Mouse (Mus musculus) MEL (cell line): ENCODE measurements at regions not wholly inside any gene's neighbourhood (a gene's known extent, or its start where the extent isn't known, plus 50 kb on each side); places are given as distances from the start of the nearest gene placed in this dataset.
"Not testable (repeated sequence)": the region's sequence is repeated elsewhere in the genome, so short reads cannot be mapped to it uniquely, and the experiment has no call there.

Source experiments
- DNase-seq: peaks from one replicate; pipeline ENCODE4 v3.0.0; 2011; ENCODE audit warnings: low read depth, low spot score
- H3K27ac ChIP-seq: 2 replicates; pipeline ENCODE4 v1.5.1; 2012; ENCODE audit warnings: low read depth, mild to moderate bottlenecking, control low read depth, low read length, moderate library complexity; ENCODE audit not compliant: control insufficient read depth
- H3K27me3 ChIP-seq, 2 experiments: fragments of 150-350 bp in 1 of 2; sonication (generic) in 1 of 2; 2 replicates each; pipeline ENCODE4 v1.6.1; 2012; ENCODE audit warnings: low read length in 2 of 2, mild to moderate bottlenecking in 2 of 2, improper control_type of control experiment in 1 of 2, moderate library complexity in 1 of 2; ENCODE audit not compliant: insufficient read depth in 2 of 2, control insufficient read depth in 1 of 2
- H3K36me3 ChIP-seq, 2 experiments: 2 replicates each; pipeline ENCODE4 v1.6.1; 2012 to 2014; ENCODE audit warnings: low read length in 2 of 2, improper control_type of control experiment in 1 of 2, inconsistent platforms in 1 of 2, mild to moderate bottlenecking in 1 of 2; ENCODE audit not compliant: insufficient read depth in 2 of 2, control insufficient read depth in 1 of 2
- H3K4me1 ChIP-seq, 2 experiments: fragments of 150-350 bp in 1 of 2; sonication (generic) in 1 of 2; 2 replicates each; pipeline ENCODE4 v1.6.1; 2012; ENCODE audit warnings: low read length in 2 of 2, improper control_type of control experiment in 1 of 2, mild to moderate bottlenecking in 1 of 2; ENCODE audit not compliant: insufficient read depth in 2 of 2, control insufficient read depth in 1 of 2
- H3K4me3 ChIP-seq, 2 experiments: fragments of 150-350 bp in 1 of 2; sonication (generic) in 1 of 2; 2 replicates each; pipeline ENCODE4 v1.5.1; 2012; ENCODE audit warnings: low read depth in 2 of 2, low read length in 2 of 2, mild to moderate bottlenecking in 2 of 2, moderate library complexity in 2 of 2, control low read depth in 1 of 2, improper control_type of control experiment in 1 of 2; ENCODE audit not compliant: control insufficient read depth in 1 of 2, insufficient read depth in 1 of 2
- H3K79me2 ChIP-seq: 2 replicates; pipeline ENCODE4 v1.6.1; 2012; ENCODE audit warnings: mild to moderate bottlenecking, low read length, moderate library complexity; ENCODE audit not compliant: control insufficient read depth, poor library complexity, insufficient read depth
- H3K9ac ChIP-seq: 2 replicates; pipeline ENCODE4 v1.6.1; 2012; ENCODE audit warnings: low read depth, mild to moderate bottlenecking, control low read depth, low read length, moderate library complexity; ENCODE audit not compliant: control insufficient read depth, poor library complexity, severe bottlenecking
- H3K9me3 ChIP-seq: fragments of 150-350 bp; sonication (generic); replicated peaks from 2 replicates; pipeline ENCODE4 v1.6.1; 2012; ENCODE audit warnings: mild to moderate bottlenecking, low read length, improper control_type of control experiment, moderate library complexity; ENCODE audit not compliant: insufficient read depth
- BHLHE40 ChIP-seq: IDR thresholded peaks from 2 replicates; pipeline ENCODE4 v1.6.1; 2012; ENCODE audit warnings: low read depth, mild to moderate bottlenecking, inconsistent platforms, low read length, improper control_type of control experiment, borderline replicate concordance
- CHD1 ChIP-seq: IDR thresholded peaks from 2 replicates; pipeline ENCODE4 v1.6.1; 2012; ENCODE audit warnings: low read depth, mild to moderate bottlenecking, inconsistent platforms, low read length, improper control_type of control experiment
- CTCF ChIP-seq, 3 experiments: IDR thresholded peaks in 2 of 3; conservative IDR thresholded peaks in 1 of 3; 2 replicates each; pipeline ENCODE4 v1.5.1; 2011 to 2012; ENCODE audit warnings: low read length in 3 of 3, low read depth in 2 of 3, mild to moderate bottlenecking in 2 of 3, improper control_type of control experiment in 1 of 3, inconsistent platforms in 1 of 3, mixed read lengths in 1 of 3, moderate library complexity in 1 of 3; ENCODE audit not compliant: control insufficient read depth in 1 of 3, insufficient read depth in 1 of 3, poor library complexity in 1 of 3, severe bottlenecking in 1 of 3
- ELF1 ChIP-seq: IDR thresholded peaks from 2 replicates; pipeline ENCODE4 v1.6.1; 2014; ENCODE audit warnings: low read depth, mild to moderate bottlenecking, inconsistent platforms, low read length, improper control_type of control experiment, moderate library complexity
- EP300 ChIP-seq, 2 experiments: IDR thresholded peaks; 2 replicates each; pipeline ENCODE4 v1.6.1; 2011; ENCODE audit warnings: improper control_type of control experiment in 2 of 2, low read length in 2 of 2, low read depth in 1 of 2, mild to moderate bottlenecking in 1 of 2
- GABPA ChIP-seq: IDR thresholded peaks from 2 replicates; pipeline ENCODE4 v1.6.1; 2012; ENCODE audit warnings: low read depth, mild to moderate bottlenecking, inconsistent platforms, low read length, improper control_type of control experiment, moderate library complexity
- HCFC1 ChIP-seq: IDR thresholded peaks from 2 replicates; pipeline ENCODE4 v1.6.1; 2012; ENCODE audit warnings: low read depth, mild to moderate bottlenecking, inconsistent platforms, low read length, improper control_type of control experiment, moderate library complexity
- JUND ChIP-seq: IDR thresholded peaks from 2 replicates; pipeline ENCODE4 v1.6.1; 2011; ENCODE audit warnings: low read depth, mild to moderate bottlenecking, improper control_type of control experiment, low read length
- KAT2A ChIP-seq: conservative IDR thresholded peaks from 2 replicates; pipeline ENCODE4 v1.6.1; 2012; ENCODE audit warnings: low read depth, low read length, improper control_type of control experiment, inconsistent platforms
- MXI1 ChIP-seq: IDR thresholded peaks from 2 replicates; pipeline ENCODE4 v1.6.1; 2011; ENCODE audit warnings: mild to moderate bottlenecking, low read depth, low read length, improper control_type of control experiment
- MYB ChIP-seq: IDR thresholded peaks from 2 replicates; pipeline ENCODE4 v1.6.1; 2011; ENCODE audit warnings: mild to moderate bottlenecking, low read depth, low read length, improper control_type of control experiment
- MYC ChIP-seq: IDR thresholded peaks from 2 replicates; pipeline ENCODE4 v1.6.1; 2011; ENCODE audit warnings: low read depth, mild to moderate bottlenecking, low read length, improper control_type of control experiment, moderate library complexity
- NRF1 ChIP-seq: IDR thresholded peaks from 2 replicates; pipeline ENCODE4 v1.6.1; 2014; ENCODE audit warnings: low read depth, mild to moderate bottlenecking, inconsistent platforms, low read length, improper control_type of control experiment, moderate library complexity; ENCODE audit not compliant: poor library complexity, insufficient read depth, severe bottlenecking
- POLR2A ChIP-seq, 2 experiments: IDR thresholded peaks; 2 replicates each; pipeline ENCODE4 v1.6.1; 2011 to 2012; ENCODE audit warnings: low read length in 2 of 2, mild to moderate bottlenecking in 2 of 2, control low read depth in 1 of 2, improper control_type of control experiment in 1 of 2, low read depth in 1 of 2, moderate library complexity in 1 of 2; ENCODE audit not compliant: control insufficient read depth in 1 of 2, insufficient read depth in 1 of 2, poor library complexity in 1 of 2
- POLR2AphosphoS2 ChIP-seq: IDR thresholded peaks from 2 replicates; pipeline ENCODE4 v1.6.1; 2011; ENCODE audit warnings: low read length, improper control_type of control experiment
- POLR2AphosphoS5 ChIP-seq: IDR thresholded peaks from 2 replicates; pipeline ENCODE4 v1.6.1; 2012; ENCODE audit warnings: low read depth, borderline replicate concordance, mild to moderate bottlenecking, inconsistent platforms, low read length, moderate library complexity, mixed read lengths
- RAD21 ChIP-seq: IDR thresholded peaks from 2 replicates; pipeline ENCODE4 v1.6.1; 2011; ENCODE audit warnings: mild to moderate bottlenecking, low read depth, low read length, improper control_type of control experiment
- RCOR1 ChIP-seq: IDR thresholded peaks from 2 replicates; pipeline ENCODE4 v1.6.1; 2012; ENCODE audit warnings: low read depth, mild to moderate bottlenecking, inconsistent platforms, low read length, improper control_type of control experiment
- SMC3 ChIP-seq: IDR thresholded peaks from 2 replicates; pipeline ENCODE4 v1.6.1; 2011; ENCODE audit warnings: low read depth, low read length, improper control_type of control experiment
- TAL1 ChIP-seq: IDR thresholded peaks from 2 replicates; pipeline ENCODE4 v1.6.1; 2012; ENCODE audit warnings: mild to moderate bottlenecking, inconsistent platforms, low read length, moderate library complexity, mixed read lengths
- TBP ChIP-seq: IDR thresholded peaks from 2 replicates; pipeline ENCODE4 v1.8.0; 2011; ENCODE audit warnings: low read depth, low read length, improper control_type of control experiment
- TCF12 ChIP-seq: IDR thresholded peaks from 2 replicates; pipeline ENCODE4 v1.6.1; 2014; ENCODE audit warnings: low read depth, mild to moderate bottlenecking, inconsistent platforms, low read length, improper control_type of control experiment, moderate library complexity
- UBTF ChIP-seq: IDR thresholded peaks from 2 replicates; pipeline ENCODE4 v1.6.1; 2012; ENCODE audit warnings: low read depth, mild to moderate bottlenecking, inconsistent platforms, low read length, improper control_type of control experiment, moderate library complexity, borderline replicate concordance; ENCODE audit not compliant: insufficient read depth
- USF1 ChIP-seq: IDR thresholded peaks from 2 replicates; pipeline ENCODE4 v1.6.1; 2014; ENCODE audit warnings: low read depth, mild to moderate bottlenecking, inconsistent platforms, low read length, improper control_type of control experiment, moderate library complexity
- USF2 ChIP-seq, 2 experiments: IDR thresholded peaks; 2 replicates each; pipeline ENCODE4 v1.6.1; 2011 to 2012; ENCODE audit warnings: improper control_type of control experiment in 2 of 2, low read length in 2 of 2, borderline replicate concordance in 1 of 2, inconsistent platforms in 1 of 2, low read depth in 1 of 2, mild to moderate bottlenecking in 1 of 2; ENCODE audit not compliant: insufficient read depth in 1 of 2
- ZC3H11A ChIP-seq: IDR thresholded peaks from 2 replicates; pipeline ENCODE4 v1.6.1; 2012; ENCODE audit warnings: low read depth, mild to moderate bottlenecking, inconsistent platforms, low read length, improper control_type of control experiment
- ZMIZ1 ChIP-seq: IDR thresholded peaks from 2 replicates; pipeline ENCODE4 v1.6.1; 2012; ENCODE audit warnings: low read depth, mild to moderate bottlenecking, inconsistent platforms, low read length, improper control_type of control experiment, moderate library complexity

DNA sequence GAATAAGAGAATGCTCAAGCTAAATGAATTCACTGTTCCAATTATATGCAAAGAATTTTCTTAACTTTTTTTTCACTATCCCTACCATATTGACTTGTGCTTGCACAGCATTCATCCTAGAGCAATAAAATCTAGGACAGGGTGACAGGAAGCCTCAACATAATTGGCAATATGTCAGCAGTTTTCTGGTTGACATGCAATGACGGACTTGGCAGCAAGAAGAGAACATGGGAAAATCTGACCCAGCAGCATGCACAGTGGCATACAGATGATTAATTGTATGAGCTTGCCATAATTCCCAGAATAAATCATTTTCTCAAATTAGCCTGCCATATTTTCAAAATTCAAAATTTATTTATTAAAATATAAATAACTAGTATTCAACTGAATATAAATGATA lies 152.7 kb downstream of the Amy2a5 start:
- Histone ChIP-seq H3K79me2 (no peaks in the 10 kb centered on the region), H3K27me3 (no peaks in the 10 kb centered on the region), H3K9ac (no peak overlapping the region), H3K4me1 (no peaks in the 10 kb centered on the region), H3K4me3 (no peak overlapping the region)
- no peak for DNase-seq
- TF ChIP-seq USF1 (no peak), RAD21 (no peak), HCFC1 (no peak), MYC (no peak), TBP (no peak), TAL1 (no peak), KAT2A (no peak)
- TF ChIP-seq, all 39 proteins: peak for 0
- Histone ChIP-seq H3K36me3 (no peaks in the 10 kb centered on the region), H3K27ac (no peak overlapping the region), H3K9me3 (no peaks in the 10 kb centered on the region)

DNA sequence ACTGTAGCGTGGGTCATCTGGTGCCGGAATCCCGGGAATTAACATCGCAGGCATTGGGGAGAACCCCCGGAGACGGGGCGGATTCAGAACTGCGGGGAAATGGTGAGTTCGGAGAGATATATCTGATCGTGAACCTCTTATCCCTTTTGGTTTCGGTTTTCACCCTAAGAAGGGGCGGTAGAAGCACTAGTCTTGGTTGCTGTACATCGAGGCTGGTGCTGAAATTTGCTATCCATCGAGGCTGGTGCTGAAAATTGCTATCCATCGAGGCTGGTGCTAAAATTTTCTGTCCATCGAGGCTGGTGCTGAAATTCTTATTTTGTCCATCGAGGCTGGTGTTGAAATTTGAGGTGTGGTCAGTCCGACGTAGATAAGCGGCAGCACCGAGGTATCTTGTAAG lies 167.8 kb downstream of the Amy2a5 start:
- peak; percentile 42 for DNase-seq
- H3K27ac ChIP-seq, H3K9ac ChIP-seq, H3K4me3 ChIP-seq, H3K36me3 ChIP-seq, H3K79me2 ChIP-seq, H3K27me3 ChIP-seq, H3K4me1 ChIP-seq, H3K9me3 ChIP-seq: not testable (repeated sequence)

DNA sequence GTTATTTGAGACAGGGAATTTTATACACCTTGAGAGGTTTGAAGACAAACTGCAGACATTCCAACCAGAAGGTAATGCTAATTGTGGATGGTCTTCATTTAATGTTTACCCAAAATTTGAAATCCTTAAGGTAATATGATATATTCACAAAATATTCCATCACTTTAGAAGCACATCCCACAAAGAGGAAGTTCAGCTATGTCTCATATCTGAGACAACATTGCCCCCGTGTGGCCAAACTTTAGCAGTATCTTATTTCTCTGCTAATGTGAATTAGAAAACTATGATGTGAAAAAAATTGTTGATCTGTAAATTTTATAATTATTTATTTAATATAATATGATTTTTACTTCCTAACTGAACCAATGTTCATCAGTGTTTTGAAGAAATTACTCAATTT lies 177.9 kb downstream of the Amy2a5 start:
- Histone ChIP-seq H3K4me3 (no peak overlapping the region), H3K4me1 (no peaks in the 10 kb centered on the region), H3K27ac (no peak overlapping the region), H3K9ac (no peak overlapping the region), H3K27me3 (no peaks in the 10 kb centered on the region), H3K9me3 (no peaks in the 10 kb centered on the region), H3K79me2 (no peaks in the 10 kb centered on the region), H3K36me3 (no peaks in the 10 kb centered on the region)
- peak; percentile 73 for DNase-seq
- TF ChIP-seq RCOR1: no peak
- TF ChIP-seq TAL1: no peak
- no peak for TF ChIP-seq MXI1
- TF ChIP-seq POLR2AphosphoS2: no peak
- no peak for TF ChIP-seq MYB
- no peak for TF ChIP-seq CHD1
- TF ChIP-seq HCFC1: no peak
- no peak for TF ChIP-seq BHLHE40
- TF ChIP-seq EP300 (IDR thresholded peaks at IDR 0.05; ENCODE audit: low read depth in 1 of 2, low read length in 2 of 2): no peak
- no peak for TF ChIP-seq MYC
- no peak for TF ChIP-seq POLR2AphosphoS5
- TF ChIP-seq POLR2A (IDR thresholded peaks at IDR 0.05; ENCODE audit: control insufficient read depth in 1 of 2, insufficient read depth in 1 of 2, low read depth in 1 of 2, low read length in 2 of 2, poor library complexity in 1 of 2): no peak
- TF ChIP-seq ELF1: no peak
- no peak for TF ChIP-seq ZMIZ1
- no peak for TF ChIP-seq TCF12
- TF ChIP-seq USF2 (IDR thresholded peaks at IDR 0.05; ENCODE audit: borderline replicate concordance in 1 of 2, insufficient read depth in 1 of 2, low read depth in 1 of 2, low read length in 2 of 2): no peak
- peak; percentile 69 for TF ChIP-seq SMC3
- no peak for TF ChIP-seq UBTF
- peak in 1 of 3 experiments; percentile 74; a peak in 3 of 6 replicates for TF ChIP-seq CTCF (IDR thresholded peaks at IDR 0.05 in 2 of 3, conservative IDR thresholded peaks at IDR 0.05 in 1 of 3; ENCODE audit: control insufficient read depth in 1 of 3, insufficient read depth in 1 of 3, low read depth in 2 of 3, low read length in 3 of 3, poor library complexity in 1 of 3, severe bottlenecking in 1 of 3)
- no peak for TF ChIP-seq KAT2A
- no peak for TF ChIP-seq GABPA
- no peak for TF ChIP-seq TBP
- peak; percentile 76 for TF ChIP-seq ZC3H11A
- TF ChIP-seq NRF1: no peak
- TF ChIP-seq JUND: no peak
